Mouse (Mus musculus) neural tube, embryonic 13.5 days (tissue): Measurements from ENCODE around the gene Speg. TPM values are rescaled to one million over a fixed set of nuclear protein-coding genes. Genes with fewer than 3 reads are reported as not detected.

Source experiments
- ATAC-seq: fragments of 200-750 bp; cut with Nextera tagmentation; 2 replicates; pipeline ENCODE4 v1.8.0; 2017; ENCODE audit warnings: low read depth, mild to moderate bottlenecking, moderate TSS enrichment, moderate library complexity
- H3K27ac ChIP-seq: fragments of 300-500 bp; sonication (generic); replicated peaks from 2 replicates; pipeline ENCODE4 v1.5.1; 2015; ENCODE audit warnings: moderate library complexity, mild to moderate bottlenecking, inconsistent platforms
- H3K27me3 ChIP-seq: fragments of 300-500 bp; sonication (generic); 2 replicates; pipeline ENCODE4 v1.6.1; 2015; ENCODE audit warnings: mild to moderate bottlenecking, inconsistent platforms
- H3K36me3 ChIP-seq: fragments of 300-500 bp; sonication (generic); 2 replicates; pipeline ENCODE4 v1.6.1; 2015; ENCODE audit warnings: mild to moderate bottlenecking, inconsistent platforms
- H3K4me1 ChIP-seq: fragments of 300-500 bp; sonication (generic); replicated peaks from 2 replicates; pipeline ENCODE4 v1.6.1; 2015; ENCODE audit warnings: inconsistent platforms
- H3K4me2 ChIP-seq: fragments of 300-500 bp; sonication (generic); 2 replicates; pipeline ENCODE4 v1.6.1; 2015; ENCODE audit warnings: inconsistent platforms, mild to moderate bottlenecking, moderate library complexity
- H3K4me3 ChIP-seq: fragments of 300-500 bp; sonication (generic); 2 replicates; pipeline ENCODE4 v1.5.1; 2015; ENCODE audit warnings: mild to moderate bottlenecking, inconsistent platforms
- H3K9ac ChIP-seq: fragments of 300-500 bp; sonication (generic); 2 replicates; pipeline ENCODE4 v1.6.1; 2015; ENCODE audit warnings: moderate library complexity, mild to moderate bottlenecking, inconsistent platforms
- H3K9me3 ChIP-seq: fragments of 300-500 bp; sonication (generic); 2 replicates; pipeline ENCODE4 v1.6.1; 2016; ENCODE audit warnings: inconsistent platforms
- WGBS: fragments of 180-500 bp; shearing (Covaris S2); methylation state at CpG from one replicate; pipeline ENCODE4 v1.1.7; 2015; 5-methylcytosine and 5-hydroxymethylcytosine counted together
- polyA plus RNA-seq: library from polyadenylated mRNA; unstranded; fragments of >200 nt; fragmentation: Nextera tagmentation; extraction: Ambion mirVana; gene quantifications from 2 replicates; pipeline ENCODE4 v1.2.1, GENCODE M21; 2015

The Speg gene
- polyA plus RNA-seq, 1 experiment from 2014 or later: 21.4 TPM

DNA sequence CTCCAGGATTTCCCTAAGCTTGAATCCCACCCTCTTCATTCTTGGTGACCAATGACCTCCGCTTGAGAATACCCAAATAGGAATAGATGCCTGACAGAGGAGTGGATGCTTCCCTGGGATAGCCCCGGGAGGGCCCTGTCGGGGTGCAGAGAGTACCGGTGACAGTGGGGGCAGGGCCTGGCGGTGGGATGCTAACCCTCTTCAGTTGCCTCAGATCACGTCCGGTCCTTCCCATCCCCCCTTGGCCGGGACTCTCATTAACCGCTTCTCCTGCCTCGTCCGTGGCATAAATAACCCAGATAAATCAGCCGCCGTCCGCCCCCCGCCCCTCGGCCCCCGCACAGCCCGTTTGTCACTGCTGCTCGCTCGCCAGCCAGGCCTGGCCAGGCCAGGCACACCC lies 71.6 kb downstream of the Speg start:
- Histone ChIP-seq H3K36me3 (no peaks in the 10 kb centered on the region), H3K27me3 (peaks cover 28% of the 10 kb centered on the region), H3K4me1 (peaks cover 100% of the 10 kb centered on the region), H3K27ac (peak overlapping the region; percentile 92), H3K9me3 (no peaks in the 10 kb centered on the region), H3K4me3 (no peak overlapping the region), H3K4me2 (peak overlapping the region; percentile 71), H3K9ac (peak overlapping the region; percentile 60)
- peak; percentile 6; the same call in 1 of the 2 replicates for ATAC-seq
- 2% methylated on average over 19 of the region's 20 CpGs for WGBS

DNA sequence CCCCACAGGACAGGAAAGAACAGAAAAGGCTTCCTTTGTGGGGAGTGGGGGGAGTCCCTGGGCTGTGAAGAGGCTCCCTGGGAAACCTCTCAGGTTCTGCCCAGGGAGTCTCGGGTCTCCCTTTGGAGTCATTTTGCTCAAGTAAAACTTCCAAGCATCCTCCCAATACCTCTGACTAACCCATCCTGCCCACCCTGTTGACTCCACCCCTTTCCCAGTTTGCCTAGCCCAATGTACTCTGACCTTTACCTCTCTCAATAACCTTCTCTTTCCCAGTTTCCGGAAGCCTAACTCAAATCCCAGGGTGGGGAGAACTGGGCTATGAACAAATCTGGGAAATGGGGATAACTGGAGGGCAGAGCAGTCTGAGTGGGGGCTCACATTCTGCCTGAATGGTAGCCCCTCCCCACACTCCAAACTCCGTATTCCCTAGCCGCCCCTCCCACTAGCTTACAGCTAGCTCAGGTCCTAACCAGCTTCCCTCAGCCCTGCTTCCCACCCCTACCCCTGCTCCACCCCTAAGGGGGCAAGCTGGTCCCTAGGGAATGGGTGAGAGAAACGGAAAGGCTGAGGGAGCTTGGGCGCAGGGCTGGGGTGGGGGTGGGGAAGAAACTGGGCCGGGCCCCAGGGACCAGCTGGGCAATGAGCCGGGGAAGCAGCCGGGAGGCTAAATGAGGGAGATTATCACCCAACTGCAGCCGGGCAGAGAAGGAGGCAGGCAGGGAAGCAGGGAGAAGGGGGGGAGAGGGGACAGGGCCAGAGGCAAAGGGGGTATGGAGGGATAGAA lies 72.4 kb downstream of the Speg start:
- Histone ChIP-seq H3K27me3 (peaks cover 36% of the 10 kb centered on the region), H3K9ac (peak overlapping the region; percentile 58), H3K4me3 (0 out of 2 replicates have a peak overlapping the region, but pooled peaks have one; percentile 2), H3K9me3 (no peaks in the 10 kb centered on the region), H3K36me3 (no peaks in the 10 kb centered on the region), H3K4me1 (peaks cover 100% of the 10 kb centered on the region), H3K27ac (peak overlapping the region; percentile 92), H3K4me2 (peak overlapping the region; percentile 71)
- WGBS: 6% methylated on average over 10 of the region's 10 CpGs
- ATAC-seq: no peak

DNA sequence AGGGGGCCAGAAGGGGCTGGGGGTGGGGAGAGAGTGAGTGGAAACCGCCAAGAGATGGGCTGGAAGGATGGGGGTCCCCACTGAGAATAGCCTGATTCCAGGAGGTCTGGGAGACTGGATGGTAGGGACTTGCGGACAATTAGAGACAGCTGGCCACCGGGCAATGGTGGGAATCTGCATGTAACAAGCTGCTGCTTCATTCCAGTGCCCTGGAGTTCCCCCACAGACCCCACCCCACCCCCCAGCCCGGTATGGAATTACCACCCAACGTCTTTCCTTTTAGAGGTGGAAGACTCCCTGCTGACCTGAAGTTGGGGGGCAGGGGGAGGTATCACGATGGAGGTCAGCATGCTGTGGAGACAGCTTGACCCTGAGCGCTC lies 72.9 kb downstream of the Speg start:
- peak overlapping the region; percentile 92 for H3K27ac ChIP-seq
- H3K36me3 ChIP-seq: no peaks in the 10 kb centered on the region
- peaks cover 38% of the 10 kb centered on the region for H3K27me3 ChIP-seq
- peak overlapping the region; percentile 58 for H3K9ac ChIP-seq
- no peaks in the 10 kb centered on the region for H3K9me3 ChIP-seq
- H3K4me2 ChIP-seq: peak overlapping the region; percentile 71
- H3K4me1 ChIP-seq: peaks cover 100% of the 10 kb centered on the region
- H3K4me3 ChIP-seq: peak overlapping the region; percentile 8; the same call in 1 of the 2 replicates
- WGBS: 2% methylated on average over 7 of the region's 7 CpGs
- ATAC-seq: no peak

DNA sequence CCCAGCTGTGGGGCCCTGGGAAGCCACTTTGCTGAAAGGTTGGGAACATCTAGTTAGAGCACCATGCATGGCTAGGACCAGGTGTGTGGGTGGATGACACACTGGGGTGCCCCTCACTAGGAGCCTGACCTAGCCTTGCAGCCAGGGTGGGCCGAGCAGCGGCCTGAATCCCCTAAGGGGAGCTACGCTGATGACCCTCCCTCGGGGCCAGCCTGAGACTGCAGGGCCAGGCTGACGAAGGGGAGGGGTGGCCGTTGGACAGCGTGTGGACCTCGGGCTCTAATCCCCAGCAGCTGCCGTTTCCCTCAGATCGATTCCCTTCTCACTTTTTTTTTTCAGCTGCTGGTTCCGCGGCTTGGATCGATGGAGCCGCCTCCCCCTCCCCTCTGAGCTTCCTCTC lies 73.8 kb downstream of the Speg start:
- ATAC-seq: no peak
- no peaks in the 10 kb centered on the region for H3K9me3 ChIP-seq
- H3K27me3 ChIP-seq: peaks cover 44% of the 10 kb centered on the region
- WGBS: 3% methylated on average over 14 of the region's 14 CpGs
- peak overlapping the region; percentile 77 for H3K9ac ChIP-seq
- H3K4me2 ChIP-seq: peak overlapping the region; percentile 71
- H3K36me3 ChIP-seq: no peaks in the 10 kb centered on the region
- H3K27ac ChIP-seq: peak overlapping the region; percentile 64
- H3K4me1 ChIP-seq: peaks cover 99% of the 10 kb centered on the region
- peak overlapping the region; percentile 44; the same call in 1 of the 2 replicates for H3K4me3 ChIP-seq

DNA sequence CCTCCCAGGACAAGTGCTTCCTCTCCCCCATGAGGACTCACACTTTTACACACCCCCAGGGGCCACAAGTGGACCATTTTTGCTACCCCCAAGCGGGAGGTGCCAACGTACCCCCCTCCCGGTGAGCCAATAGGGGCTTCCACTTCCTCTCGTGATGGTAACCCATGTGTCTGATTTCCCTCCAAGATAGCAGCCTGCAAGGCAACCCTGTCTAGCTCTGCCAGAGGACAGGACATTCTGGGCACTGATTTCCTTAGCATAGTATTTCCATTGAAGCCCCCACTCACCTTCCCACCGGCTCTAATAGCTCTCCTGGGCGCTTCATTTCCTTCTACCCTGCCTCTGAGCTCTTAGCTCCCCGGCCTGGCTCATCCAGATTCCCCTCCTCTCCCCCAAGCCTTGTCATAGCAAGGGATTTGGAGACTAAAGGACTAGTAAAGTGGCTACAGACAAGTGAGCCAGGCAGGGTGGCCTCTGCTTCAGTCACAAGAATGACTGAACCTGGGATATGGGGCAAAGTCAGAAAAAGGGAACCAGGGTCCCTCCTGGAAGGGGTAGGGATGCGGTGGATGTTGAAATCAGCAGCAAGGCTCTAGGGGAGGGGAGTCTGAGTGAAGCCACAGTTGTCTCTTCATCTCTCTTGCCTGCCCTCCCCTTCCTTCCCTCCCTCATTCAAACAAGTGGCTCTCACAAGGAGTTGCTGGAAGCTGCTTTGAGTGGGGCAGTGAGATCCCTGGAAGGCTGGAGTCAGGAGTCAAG lies 74.5 kb downstream of the Speg start:
- 2% methylated on average over 8 of the region's 8 CpGs for WGBS
- H3K4me1 ChIP-seq: peaks cover 98% of the 10 kb centered on the region
- H3K27me3 ChIP-seq: peaks cover 48% of the 10 kb centered on the region
- peak overlapping the region; percentile 77 for H3K9ac ChIP-seq
- peak overlapping the region; percentile 44 for H3K4me3 ChIP-seq
- H3K4me2 ChIP-seq: peak overlapping the region; percentile 71
- no peak for ATAC-seq
- H3K9me3 ChIP-seq: no peaks in the 10 kb centered on the region
- H3K36me3 ChIP-seq: no peaks in the 10 kb centered on the region
- H3K27ac ChIP-seq: peak overlapping the region; percentile 79

DNA sequence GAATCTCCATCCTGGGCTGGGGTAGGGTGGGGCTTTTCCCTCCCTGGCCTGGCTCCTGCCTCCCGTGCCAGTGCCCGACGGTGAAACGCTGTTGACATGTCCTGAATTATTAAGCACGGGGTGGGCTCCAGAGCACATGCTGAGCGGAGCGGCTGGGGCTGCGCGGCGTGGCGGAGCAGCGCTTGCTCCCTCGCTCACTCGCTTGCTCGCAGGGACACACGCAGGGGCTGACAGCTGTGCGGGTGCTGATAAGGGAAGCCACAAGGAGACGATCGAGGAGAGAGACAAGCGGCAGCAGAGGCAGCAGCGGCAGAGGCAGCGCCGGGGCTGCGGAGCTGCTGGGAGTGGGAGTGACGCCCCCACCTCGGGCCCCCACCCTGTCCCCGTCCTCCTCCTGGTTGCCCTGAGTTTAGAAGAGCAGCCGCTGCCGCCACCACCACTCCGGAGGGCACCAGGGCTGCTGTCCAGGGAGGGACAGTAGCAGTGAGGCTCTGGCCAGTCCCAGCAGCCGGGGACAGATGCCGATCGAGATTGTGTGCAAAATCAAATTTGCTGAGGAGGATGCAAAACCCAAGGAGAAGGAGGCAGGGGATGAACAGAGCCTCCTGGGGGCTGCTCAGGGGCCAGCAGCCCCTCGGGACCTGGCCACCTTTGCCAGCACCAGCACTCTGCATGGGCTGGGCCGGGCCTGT lies 75.4 kb downstream of the Speg start, which contains the start of gene Asic4:
Gene Asic4, plus strand, starts transcription at position 123 of the 692 bp plus-strand sequence.
- H3K4me3 ChIP-seq: peak within 1 kb of the TSS; percentile 44
- peaks cover 48% of the 10 kb centered on the region for H3K27me3 ChIP-seq
- peak within 1 kb of the TSS; percentile 79 for H3K27ac ChIP-seq
- peak within 1 kb of the TSS; percentile 71 for H3K4me2 ChIP-seq
- no peaks in the 10 kb centered on the region for H3K9me3 ChIP-seq
- H3K9ac ChIP-seq: peak within 1 kb of the TSS; percentile 77
- 2% methylated on average over 35 of the region's 35 CpGs for WGBS
- peaks cover 97% of the 10 kb centered on the region for H3K4me1 ChIP-seq
- ATAC-seq: no peak
- H3K36me3 ChIP-seq: no peaks in the 10 kb centered on the region

DNA sequence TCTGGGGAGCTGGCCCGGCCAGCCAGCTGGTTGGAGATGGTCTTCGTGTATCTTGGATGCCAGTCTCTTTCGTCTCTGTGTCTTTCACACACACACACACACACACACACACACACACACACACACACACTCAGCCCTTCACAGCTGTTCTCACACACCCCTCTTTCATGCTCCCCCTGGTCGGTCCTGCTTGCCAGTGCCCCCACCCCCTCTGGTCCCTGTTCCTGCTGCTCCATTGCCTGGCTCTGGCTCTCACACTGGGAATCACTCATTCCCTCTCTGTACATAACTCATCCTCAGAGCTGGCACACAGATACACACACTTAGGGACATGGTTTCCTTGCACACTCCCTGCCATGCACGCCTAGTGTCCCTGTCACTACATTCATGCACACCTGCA lies 76.8 kb downstream of the Speg start:
- Histone ChIP-seq H3K36me3 (no peaks in the 10 kb centered on the region), H3K9me3 (no peaks in the 10 kb centered on the region), H3K27ac (peak overlapping the region; percentile 79), H3K27me3 (peaks cover 52% of the 10 kb centered on the region), H3K4me2 (peak overlapping the region; percentile 71), H3K4me1 (peaks cover 97% of the 10 kb centered on the region), H3K4me3 (peak overlapping the region; percentile 44), H3K9ac (peak overlapping the region; percentile 77)
- 51% methylated on average over 3 of the region's 5 CpGs for WGBS
- ATAC-seq: no peak

DNA sequence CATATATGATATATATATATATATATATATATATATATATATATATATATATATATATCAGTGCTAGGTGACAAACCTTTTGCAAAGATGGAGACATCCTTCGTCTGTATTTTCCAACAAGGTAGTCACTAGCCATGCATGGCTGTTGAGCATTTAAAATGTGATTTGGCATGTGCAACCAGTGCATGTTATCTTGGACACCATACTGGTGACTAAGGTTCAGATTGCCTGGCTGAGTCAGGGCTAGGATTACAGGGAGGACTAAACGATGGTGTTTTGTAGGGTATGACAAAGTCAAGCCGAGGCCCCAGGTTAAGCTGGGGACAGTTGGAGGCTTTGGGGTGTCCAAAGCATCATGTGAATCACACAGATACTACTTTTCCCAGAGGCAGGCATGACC lies 80.3 kb downstream of the Speg start:
- peak overlapping the region; percentile 84 for H3K27ac ChIP-seq
- no peak overlapping the region for H3K4me3 ChIP-seq
- no peaks in the 10 kb centered on the region for H3K9me3 ChIP-seq
- ATAC-seq: no peak
- no peaks in the 10 kb centered on the region for H3K36me3 ChIP-seq
- peaks cover 90% of the 10 kb centered on the region for H3K4me1 ChIP-seq
- H3K9ac ChIP-seq: peak overlapping the region; percentile 49
- 69% methylated on average over 3 of the region's 3 CpGs for WGBS
- peak overlapping the region; percentile 30 for H3K4me2 ChIP-seq
- H3K27me3 ChIP-seq: peaks cover 39% of the 10 kb centered on the region

DNA sequence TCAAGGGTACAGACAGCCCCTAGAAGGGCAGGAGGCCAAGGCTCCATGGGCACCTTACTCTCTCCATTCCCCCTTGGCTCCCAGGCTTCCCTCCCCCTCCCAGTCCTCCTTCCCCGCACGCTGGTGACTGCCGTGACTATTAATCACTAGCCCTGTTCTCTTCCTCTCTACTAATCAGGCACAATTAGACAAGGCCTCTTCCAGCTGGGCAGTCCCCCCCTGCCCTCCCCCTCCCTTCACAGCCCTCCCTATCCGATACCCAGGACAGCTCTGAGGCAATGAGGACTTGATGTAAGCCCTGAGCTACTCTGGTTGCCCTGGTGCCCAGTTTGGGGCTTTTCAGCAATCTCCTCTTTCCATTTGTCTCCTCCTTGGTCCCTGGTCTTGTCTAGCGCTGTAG lies 80.9 kb downstream of the Speg start:
- H3K27ac ChIP-seq: peak overlapping the region; percentile 84
- H3K9me3 ChIP-seq: no peaks in the 10 kb centered on the region
- peak overlapping the region; percentile 49 for H3K9ac ChIP-seq
- WGBS: 9% methylated on average over 5 of the region's 5 CpGs
- ATAC-seq: peak; percentile 60
- peak overlapping the region; percentile 30 for H3K4me2 ChIP-seq
- peaks cover 85% of the 10 kb centered on the region for H3K4me1 ChIP-seq
- H3K27me3 ChIP-seq: peaks cover 33% of the 10 kb centered on the region
- H3K4me3 ChIP-seq: no peak overlapping the region
- H3K36me3 ChIP-seq: no peaks in the 10 kb centered on the region

DNA sequence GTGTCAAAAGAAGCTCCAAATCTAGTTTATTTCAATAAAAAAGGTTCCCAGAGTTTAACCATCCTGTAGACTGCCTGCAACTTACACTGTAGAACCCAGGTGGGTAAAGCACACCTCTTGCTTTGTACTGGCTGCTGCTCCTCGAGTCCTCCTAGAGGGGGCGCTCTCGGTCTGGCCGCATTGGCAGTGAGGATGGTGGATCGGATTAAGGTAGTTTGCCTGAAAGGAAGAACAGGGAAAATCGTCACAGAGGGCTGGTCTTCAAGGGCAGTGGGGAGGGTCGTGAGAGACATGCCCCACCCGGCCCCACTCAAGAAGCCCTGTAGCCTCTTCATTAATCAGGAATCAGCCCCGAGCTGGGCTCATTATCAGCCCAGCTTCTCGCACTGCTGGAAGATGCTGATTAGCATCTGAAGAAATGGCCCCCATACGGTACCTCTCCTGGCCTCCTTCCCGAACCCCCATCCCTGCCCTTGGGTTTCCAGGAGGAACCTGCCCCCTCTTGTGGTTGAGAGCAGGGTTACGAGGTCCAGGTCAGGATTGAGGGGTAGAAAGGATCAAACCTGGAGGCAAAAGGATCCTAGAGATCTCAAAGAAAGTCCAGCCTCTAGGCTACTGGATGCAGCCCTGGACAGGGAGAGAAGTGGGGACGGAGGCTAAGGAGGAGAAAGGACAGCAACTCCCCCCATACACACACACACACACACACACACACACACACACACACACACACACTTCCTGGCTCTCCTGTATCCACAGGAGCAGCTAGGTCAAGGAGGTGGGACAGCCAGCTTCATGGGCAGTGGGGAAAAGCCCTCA lies 81.9 kb downstream of the Speg start:
- peaks cover 75% of the 10 kb centered on the region for H3K4me1 ChIP-seq

DNA sequence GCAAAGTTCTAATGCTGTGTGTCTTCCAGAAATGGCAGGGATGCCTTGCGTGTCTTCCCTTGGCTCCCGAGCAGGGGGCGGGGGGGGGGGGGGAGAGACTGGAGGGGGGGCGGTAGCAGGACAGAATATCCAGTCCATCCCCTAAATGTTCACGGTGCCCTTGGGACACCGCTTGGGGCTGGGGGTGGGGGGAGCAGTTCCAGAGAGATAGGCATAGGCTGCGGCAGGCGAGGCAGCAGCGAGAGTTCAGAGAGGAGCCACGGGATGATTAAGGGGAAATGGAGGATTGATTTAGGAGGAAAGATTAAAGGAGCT lies 82.6 kb downstream of the Speg start:
- ATAC-seq: peak; percentile 4; the same call in 1 of the 2 replicates
- H3K9me3 ChIP-seq: no peaks in the 10 kb centered on the region
- H3K4me1 ChIP-seq: peaks cover 68% of the 10 kb centered on the region
- peaks cover 16% of the 10 kb centered on the region for H3K27me3 ChIP-seq
- peak overlapping the region; percentile 17; the same call in 1 of the 2 replicates for H3K9ac ChIP-seq
- H3K36me3 ChIP-seq: no peaks in the 10 kb centered on the region
- H3K27ac ChIP-seq: peak overlapping the region; percentile 84
- no peak overlapping the region for H3K4me3 ChIP-seq
- 3% methylated on average over 8 of the region's 10 CpGs for WGBS
- H3K4me2 ChIP-seq: peak overlapping the region; percentile 55

More for the DNA sequence above, 81.9 kb downstream of the Speg start:
- Histone ChIP-seq H3K27me3 (peaks cover 23% of the 10 kb centered on the region), H3K4me2 (peak overlapping the region; percentile 55), H3K27ac (peak overlapping the region; percentile 84), H3K9me3 (no peaks in the 10 kb centered on the region), H3K4me3 (no peak overlapping the region), H3K9ac (peak overlapping the region; percentile 17; the same call in 1 of the 2 replicates), H3K36me3 (no peaks in the 10 kb centered on the region)
- WGBS: 6% methylated on average over 13 of the region's 14 CpGs
- no peak for ATAC-seq
